Mouse (Mus musculus): ENCODE measurements around the gene Gm13694.
"Not testable (repeated sequence)": the region's sequence is repeated elsewhere in the genome, so short reads cannot be mapped to it uniquely, and the experiment has no call there.

The Gm13694 gene

DNA sequence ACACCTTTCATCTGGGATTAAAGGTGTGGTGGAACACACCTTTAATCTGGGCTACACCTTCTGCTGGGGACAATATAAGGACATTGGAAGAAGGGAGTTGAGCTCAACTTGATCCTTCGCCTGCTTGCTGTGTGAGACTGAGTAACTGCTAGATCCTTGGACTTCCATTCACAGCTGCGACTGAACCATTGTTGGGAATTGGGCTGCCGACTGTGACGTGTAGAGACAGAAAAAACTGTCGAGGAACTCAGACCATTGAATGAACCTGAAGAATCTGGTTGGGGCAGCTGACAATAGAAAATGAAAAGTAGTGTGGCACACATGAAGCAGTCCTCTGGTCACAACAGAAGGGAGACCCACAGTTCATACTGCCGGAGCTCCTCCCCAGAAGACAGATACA is at the start of gene Gm13694:
Gene Gm13694 (plus strand): TSS at position 301 of the 400 bp plus-strand sequence.
- not testable (repeated sequence) for DNase-seq (ENCODE audit: low spot score in 2 of 2)

DNA sequence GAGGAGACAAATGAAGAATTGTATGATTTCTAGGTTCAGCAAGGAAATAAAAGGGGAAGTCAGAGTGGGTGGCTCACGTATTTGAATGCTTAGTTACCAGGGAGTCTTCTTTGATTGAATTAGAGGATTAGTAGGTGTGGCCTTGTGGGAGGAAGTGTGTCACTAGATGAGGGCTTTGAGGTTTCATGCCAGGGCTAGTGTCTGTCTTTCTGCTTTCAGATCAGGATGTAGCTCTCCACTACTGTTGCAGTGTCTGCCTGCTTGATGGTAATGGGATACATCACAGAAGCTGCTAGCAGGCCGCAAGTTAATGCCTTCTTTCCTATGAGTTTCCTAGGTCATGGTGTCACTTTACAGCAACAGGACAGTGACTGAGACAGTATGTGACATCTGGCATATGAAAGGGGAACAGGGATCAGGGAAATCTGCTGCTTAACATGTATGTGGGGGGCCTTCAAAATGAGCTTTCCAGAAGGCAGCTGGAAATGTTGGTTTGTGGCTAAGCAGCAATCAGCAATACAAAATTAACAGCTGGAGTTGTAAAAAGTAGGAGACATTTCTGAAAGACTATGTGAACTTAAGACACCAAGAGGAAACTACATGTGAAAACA is 49.1 kb upstream of the Gm13694 start:
- no peak for DNase-seq (ENCODE audit: low spot score in 2 of 2)

DNA sequence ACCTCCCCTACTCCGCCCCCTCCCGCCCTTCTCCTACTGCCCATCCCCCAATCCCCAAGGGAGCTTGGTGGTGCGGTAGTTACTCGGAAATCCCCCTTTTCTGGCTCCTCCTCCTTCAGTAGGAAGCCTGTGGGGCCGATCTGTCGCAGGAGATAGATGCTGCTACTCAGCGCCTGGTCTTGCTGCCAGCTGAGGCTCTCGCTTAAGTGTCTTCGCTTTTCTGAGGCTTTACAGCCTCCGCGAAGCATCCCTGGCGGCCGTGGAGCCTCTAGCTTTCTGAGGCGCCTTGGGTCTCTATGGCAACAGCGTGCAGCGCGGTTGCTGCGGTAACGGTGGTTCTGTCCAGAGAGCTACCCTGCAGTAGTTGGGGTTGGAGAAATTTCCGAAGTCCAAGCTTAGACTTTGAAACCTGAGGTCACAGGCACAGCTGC is 37.8 kb upstream of the Gm13694 start, which contains the start of gene Zswim2:
Gene Zswim2 (minus strand): TSS at position 298 of the 431 bp plus-strand sequence.
- no peak for DNase-seq (ENCODE audit: low spot score in 2 of 2)

DNA sequence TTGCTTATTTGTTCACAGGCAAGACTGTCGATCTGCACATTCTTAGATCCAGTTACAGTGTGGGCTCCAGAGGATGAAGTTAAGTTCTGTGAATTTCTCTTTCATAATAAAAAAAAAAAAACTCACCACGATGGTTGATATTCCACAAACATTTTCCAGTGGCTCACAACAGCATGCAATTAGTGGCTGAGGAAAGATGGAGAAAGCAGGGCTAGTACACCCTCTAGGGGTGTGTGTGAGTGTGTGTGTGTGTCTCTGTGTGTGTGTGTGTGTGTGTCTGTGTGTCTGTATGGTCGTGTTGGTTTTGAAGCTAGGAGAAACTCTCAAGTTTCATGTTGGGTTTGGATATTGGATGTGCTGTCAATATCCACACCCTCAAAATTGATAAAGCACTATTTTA is 37.4 kb upstream of the Gm13694 start:
- no peak for DNase-seq (ENCODE audit: low spot score in 2 of 2)

DNA sequence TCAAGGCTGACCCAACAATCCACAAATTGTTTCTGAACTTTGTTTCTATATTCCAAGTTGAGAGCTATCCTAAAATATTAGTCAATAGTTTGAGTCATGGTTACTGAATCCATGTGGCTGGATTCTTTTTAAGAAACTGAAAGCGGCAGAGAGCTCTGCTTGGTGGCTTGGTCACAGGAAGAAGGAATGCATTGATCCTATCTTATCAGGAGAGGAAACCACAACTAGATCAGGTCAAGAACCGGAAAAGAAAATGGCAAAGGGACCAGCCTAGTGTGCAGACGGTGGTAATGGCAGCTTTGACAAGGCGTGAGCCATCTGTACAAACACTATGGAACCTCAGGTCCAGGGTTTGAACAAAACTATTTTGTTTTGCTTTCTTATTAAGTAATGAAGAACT is 36.9 kb upstream of the Gm13694 start:
- DNase-seq (ENCODE audit: low spot score in 2 of 2), result no peak

DNA sequence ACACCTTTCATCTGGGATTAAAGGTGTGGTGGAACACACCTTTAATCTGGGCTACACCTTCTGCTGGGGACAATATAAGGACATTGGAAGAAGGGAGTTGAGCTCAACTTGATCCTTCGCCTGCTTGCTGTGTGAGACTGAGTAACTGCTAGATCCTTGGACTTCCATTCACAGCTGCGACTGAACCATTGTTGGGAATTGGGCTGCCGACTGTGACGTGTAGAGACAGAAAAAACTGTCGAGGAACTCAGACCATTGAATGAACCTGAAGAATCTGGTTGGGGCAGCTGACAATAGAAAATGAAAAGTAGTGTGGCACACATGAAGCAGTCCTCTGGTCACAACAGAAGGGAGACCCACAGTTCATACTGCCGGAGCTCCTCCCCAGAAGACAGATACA is 23.3 kb upstream of the Gm13694 start, which contains the start of gene Gm13698:
Gene Gm13698 (plus strand): TSS at position 301 of the 400 bp plus-strand sequence.
- not testable (repeated sequence) for DNase-seq (ENCODE audit: low spot score in 2 of 2)

DNA sequence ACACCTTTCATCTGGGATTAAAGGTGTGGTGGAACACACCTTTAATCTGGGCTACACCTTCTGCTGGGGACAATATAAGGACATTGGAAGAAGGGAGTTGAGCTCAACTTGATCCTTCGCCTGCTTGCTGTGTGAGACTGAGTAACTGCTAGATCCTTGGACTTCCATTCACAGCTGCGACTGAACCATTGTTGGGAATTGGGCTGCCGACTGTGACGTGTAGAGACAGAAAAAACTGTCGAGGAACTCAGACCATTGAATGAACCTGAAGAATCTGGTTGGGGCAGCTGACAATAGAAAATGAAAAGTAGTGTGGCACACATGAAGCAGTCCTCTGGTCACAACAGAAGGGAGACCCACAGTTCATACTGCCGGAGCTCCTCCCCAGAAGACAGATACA is 17.5 kb upstream of the Gm13694 start, which contains the start of gene Gm13693:
Gene Gm13693 (plus strand): TSS at position 301 of the 400 bp plus-strand sequence.
- not testable (repeated sequence) for DNase-seq (ENCODE audit: low spot score in 2 of 2)

DNA sequence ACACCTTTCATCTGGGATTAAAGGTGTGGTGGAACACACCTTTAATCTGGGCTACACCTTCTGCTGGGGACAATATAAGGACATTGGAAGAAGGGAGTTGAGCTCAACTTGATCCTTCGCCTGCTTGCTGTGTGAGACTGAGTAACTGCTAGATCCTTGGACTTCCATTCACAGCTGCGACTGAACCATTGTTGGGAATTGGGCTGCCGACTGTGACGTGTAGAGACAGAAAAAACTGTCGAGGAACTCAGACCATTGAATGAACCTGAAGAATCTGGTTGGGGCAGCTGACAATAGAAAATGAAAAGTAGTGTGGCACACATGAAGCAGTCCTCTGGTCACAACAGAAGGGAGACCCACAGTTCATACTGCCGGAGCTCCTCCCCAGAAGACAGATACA is 11.7 kb upstream of the Gm13694 start, which contains the start of gene Gm13695:
Gene Gm13695 (plus strand): TSS at position 301 of the 400 bp plus-strand sequence.
- DNase-seq (ENCODE audit: low spot score in 2 of 2), result not testable (repeated sequence)

DNA sequence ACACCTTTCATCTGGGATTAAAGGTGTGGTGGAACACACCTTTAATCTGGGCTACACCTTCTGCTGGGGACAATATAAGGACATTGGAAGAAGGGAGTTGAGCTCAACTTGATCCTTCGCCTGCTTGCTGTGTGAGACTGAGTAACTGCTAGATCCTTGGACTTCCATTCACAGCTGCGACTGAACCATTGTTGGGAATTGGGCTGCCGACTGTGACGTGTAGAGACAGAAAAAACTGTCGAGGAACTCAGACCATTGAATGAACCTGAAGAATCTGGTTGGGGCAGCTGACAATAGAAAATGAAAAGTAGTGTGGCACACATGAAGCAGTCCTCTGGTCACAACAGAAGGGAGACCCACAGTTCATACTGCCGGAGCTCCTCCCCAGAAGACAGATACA is 5.9 kb upstream of the Gm13694 start, which contains the start of gene Gm13696:
Gene Gm13696 (plus strand): TSS at position 301 of the 400 bp plus-strand sequence.
- DNase-seq (ENCODE audit: low spot score in 2 of 2), result not testable (repeated sequence)

DNA sequence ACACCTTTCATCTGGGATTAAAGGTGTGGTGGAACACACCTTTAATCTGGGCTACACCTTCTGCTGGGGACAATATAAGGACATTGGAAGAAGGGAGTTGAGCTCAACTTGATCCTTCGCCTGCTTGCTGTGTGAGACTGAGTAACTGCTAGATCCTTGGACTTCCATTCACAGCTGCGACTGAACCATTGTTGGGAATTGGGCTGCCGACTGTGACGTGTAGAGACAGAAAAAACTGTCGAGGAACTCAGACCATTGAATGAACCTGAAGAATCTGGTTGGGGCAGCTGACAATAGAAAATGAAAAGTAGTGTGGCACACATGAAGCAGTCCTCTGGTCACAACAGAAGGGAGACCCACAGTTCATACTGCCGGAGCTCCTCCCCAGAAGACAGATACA is 5.7 kb downstream of the Gm13694 start, which contains the start of gene Gm13697:
Gene Gm13697 (plus strand): TSS at position 301 of the 400 bp plus-strand sequence.
- not testable (repeated sequence) for DNase-seq (ENCODE audit: low spot score in 2 of 2)

DNA sequence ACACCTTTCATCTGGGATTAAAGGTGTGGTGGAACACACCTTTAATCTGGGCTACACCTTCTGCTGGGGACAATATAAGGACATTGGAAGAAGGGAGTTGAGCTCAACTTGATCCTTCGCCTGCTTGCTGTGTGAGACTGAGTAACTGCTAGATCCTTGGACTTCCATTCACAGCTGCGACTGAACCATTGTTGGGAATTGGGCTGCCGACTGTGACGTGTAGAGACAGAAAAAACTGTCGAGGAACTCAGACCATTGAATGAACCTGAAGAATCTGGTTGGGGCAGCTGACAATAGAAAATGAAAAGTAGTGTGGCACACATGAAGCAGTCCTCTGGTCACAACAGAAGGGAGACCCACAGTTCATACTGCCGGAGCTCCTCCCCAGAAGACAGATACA is 11.5 kb downstream of the Gm13694 start, which contains the start of gene Gm13691:
Gene Gm13691 (plus strand): TSS at position 301 of the 400 bp plus-strand sequence.
- not testable (repeated sequence) for DNase-seq (ENCODE audit: low spot score in 2 of 2)

DNA sequence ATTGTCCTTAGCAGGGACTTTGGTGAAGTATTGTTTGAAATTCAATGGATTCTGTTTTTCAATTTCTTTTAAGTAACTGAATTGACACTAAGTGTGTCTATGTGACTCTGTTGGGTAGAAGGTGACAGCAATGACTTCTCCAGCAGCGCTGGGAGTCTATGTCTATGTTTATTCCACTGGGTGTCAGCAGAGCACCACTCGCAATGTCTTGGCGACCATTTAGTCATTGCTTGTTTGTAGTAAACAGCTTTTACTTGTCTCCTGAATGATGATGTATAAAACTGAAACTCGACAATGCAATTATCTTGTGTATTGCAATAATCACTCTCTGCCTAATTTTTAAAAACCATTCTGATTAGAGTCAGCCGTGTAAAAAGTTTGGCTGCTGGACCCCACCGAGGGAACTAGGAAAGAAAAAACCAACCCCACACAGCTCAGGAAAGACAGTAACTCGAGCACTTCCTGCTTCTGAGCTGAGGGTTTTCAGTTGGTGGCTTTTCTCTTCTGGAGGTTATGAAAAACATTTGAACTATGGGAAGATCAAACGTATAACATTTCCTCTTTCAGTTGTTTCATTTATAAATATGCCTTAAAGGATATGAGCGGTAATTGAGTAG is 15.0 kb downstream of the Gm13694 start:
- DNase-seq (ENCODE audit: low spot score in 2 of 2), result not testable (repeated sequence)

DNA sequence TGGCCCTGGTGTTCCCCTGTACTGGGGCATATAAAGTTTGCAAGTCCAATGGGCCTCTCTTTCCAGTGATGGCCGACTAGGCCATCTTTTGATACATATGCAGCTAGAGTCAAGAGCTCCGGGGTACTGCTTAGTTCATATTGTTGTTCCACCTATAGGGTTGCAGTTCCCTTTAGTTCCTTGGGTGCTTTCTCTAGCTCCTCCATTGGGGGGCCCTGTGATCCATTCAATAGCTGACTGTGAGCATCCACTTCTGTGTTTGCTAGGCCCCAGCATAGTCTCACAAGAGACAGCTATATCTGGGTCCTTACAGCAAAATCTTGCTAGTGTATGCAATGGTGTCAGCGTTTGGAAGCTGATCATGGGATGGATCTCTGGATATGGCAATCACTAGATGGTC is 15.8 kb downstream of the Gm13694 start:
- not testable (repeated sequence) for DNase-seq (ENCODE audit: low spot score in 2 of 2)

DNA sequence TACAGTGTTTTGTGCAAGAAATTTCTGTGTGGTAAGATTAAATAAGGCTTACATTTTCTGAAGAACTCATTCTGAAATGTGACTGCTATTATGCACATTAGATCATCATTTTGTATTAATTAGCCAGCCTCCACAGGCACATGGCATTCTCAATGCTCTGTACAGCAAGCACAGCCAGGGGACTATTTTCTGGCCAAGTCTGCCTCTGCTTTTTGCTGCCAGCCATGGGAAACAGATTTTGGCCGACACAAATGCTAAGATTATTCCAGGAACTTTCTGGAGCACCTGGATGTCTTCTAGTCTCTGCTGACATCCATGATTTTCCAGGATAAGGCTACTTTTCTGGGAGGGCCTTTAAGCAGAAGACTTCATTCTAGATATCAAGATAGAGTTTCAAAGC is 30.2 kb downstream of the Gm13694 start:
- DNase-seq (ENCODE audit: low spot score in 2 of 2), result no peak

DNA sequence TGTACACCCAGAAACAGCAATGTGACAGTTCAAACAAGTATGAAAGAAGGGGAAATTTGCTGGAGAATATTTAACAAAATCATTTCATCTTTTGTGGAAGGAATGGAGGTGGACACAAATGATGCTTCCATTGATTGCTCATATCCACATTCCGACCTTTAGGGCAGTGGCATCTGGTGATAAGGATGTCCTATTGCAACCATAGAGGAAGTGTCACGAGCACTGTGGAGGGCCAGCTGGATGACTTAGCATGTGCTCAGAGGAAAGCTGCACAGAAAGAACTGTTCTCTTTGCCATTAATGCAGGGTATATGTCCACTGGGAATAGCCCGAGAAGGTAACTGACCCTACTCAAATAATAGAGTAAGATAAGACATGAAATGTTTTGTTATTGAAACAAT is 31.1 kb downstream of the Gm13694 start:
- DNase-seq (ENCODE audit: low spot score in 2 of 2), result no peak

DNA sequence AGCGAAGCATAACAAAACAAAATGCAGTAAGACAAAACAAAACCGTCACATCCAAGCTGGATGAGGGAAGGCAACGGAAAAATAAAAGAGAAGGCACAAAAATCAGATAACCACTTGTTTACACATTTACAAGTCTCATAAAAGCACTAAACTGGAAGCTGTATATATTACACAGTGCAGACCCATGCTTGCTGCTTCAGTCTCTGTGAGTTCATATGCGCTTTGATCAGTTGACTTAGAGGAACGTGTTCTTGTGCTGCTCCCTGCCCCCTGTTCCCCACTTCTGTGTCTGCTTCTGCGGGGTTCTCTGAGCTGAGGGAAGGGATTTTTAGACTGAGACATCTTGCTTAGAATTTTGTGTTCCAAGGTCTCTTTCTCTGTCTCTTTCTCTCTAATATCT is 35.8 kb downstream of the Gm13694 start:
- DNase-seq (ENCODE audit: low spot score in 2 of 2), result no peak

DNA sequence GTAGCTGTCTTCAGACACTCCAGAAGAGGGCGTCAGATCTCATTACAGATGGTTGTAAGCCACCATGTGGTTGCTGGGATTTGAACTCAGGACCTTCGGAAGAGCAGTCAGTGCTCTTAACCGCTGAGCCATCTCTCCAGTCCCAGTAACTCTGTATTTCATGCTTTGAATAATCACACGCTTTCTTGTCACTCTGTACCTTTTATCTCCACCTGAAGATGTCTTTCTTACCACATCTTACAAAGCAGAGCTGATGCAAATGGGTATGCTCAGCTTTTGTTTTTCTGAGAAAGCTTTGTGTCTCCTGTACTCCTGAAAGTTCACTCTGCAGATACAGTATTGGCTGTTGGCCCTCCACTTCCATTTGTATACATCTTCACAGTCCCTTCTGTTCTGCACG is 37.6 kb downstream of the Gm13694 start:
- not testable (repeated sequence) for DNase-seq (ENCODE audit: low spot score in 2 of 2)

DNA sequence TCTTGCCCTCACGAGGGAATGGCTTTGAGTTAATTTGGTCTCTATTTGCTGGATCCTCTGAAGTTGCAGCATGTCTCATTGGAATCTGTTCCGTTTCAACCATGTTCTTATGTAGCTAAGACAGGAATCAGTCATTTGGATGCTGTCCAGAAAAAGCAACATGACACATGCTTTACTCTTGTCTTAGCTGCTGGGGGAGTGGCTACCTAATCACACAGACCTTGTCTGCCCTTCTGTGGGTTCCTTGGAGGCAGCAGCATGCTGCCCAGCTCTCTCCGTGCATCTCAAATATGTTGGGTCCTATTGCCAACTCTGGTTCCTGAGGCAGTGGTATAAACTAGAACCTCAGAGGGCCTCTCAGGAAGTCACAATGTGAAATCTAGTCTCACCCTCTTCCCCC is 39.6 kb downstream of the Gm13694 start:
- no peak for DNase-seq (ENCODE audit: low spot score in 2 of 2)

DNA sequence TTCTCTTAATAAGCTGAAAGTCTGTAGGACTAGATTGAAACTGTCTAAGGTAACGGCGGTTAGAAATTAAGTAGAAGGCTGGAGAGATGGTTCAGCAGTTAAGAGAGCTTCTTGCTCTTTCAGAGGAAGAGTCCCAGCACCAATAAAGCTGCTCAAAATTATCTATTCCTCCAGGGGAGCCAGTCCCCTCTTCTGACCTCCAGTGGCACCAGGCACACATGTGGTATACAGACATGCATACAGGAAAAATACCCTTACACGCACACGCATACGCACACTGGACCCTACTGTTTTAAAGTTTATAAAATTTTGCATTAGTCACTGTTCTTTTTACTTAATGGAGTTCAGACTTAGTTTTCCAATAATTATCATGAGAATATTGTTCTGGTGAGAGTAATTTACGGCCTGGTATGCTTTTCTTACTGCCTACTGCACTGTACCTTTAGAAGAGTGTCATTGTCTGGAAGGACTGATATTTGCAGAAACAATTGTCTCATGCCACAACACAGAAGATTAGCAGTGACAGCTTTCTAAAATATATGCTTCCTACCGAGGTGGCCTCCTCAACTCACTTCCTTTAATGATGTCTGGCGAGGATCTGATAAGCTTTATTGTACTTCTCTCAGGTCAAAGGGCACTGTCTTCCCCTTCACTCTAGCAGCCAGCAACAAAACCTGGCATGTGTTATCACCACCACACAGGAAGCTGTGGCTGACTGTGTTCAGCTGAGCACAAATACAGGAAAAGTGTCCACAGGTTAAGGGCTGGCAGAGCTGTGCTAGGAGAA is 41.0 kb downstream of the Gm13694 start:
- no peak for DNase-seq (ENCODE audit: low spot score in 2 of 2)

DNA sequence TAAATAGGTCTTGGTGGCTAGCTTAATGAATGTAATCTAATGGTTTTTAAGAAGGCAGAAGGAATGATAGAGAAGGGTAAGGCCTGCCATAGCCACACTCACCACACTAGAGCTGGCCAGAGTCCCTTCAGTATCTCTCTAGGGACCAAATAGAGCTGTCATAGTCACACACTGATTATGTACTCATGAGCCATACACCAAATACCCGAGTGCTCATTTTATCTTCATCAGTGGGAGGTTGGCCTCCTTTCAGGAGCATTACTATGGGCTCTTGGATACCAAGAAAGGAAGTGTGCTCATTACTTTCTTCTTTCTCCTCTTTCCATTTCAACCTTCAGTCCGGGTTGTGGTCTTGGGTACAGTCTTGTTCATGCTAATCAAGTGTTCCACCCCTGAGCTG is 43.2 kb downstream of the Gm13694 start:
- no peak for DNase-seq (ENCODE audit: low spot score in 2 of 2)

DNA sequence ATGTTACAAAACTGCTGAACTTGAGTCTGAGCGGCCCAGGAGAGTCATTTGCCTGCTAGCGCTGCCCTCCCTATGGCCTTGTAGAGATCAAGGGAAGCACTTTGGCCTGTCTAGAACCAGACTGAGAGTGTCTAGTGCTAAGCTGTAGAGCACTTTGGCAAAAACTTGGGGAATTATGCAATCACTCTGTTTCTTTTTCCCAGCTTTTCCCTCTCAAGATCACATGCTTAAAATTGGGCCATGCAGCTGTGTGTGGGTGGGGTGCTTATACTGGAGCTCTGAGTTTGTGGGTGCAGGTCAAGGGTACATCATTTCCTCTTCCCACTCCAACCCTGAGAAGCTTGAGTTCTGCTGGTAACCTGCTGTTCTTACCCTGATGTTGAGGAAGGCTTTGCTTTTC is 44.2 kb downstream of the Gm13694 start:
- DNase-seq (ENCODE audit: low spot score in 2 of 2), result no peak

DNA sequence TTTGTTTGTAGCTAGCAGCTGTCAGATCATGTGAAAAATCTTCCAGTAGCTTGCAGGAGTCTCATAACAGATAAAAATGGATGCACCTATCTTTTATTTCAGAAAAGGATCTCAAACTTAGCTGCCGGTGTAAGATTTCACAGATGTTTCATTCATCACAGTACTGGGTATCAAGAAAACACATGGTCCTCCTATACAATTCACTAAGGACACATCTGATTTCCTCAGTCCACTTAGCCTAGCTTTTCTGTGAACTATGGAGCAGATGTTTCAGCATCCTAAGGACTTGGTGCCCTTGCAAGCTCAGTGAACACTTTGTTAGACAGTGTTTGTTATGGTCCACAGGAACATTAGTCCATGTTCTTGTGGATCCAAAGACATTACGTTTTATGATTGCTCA is 44.6 kb downstream of the Gm13694 start:
- no peak for DNase-seq (ENCODE audit: low spot score in 2 of 2)

All from urinary bladder, postnatal 4 days (tissue).